Mouse (Mus musculus): Measurements from ENCODE around the gene Cbwd1. TPM values are rescaled to one million over a fixed set of nuclear protein-coding genes. Genes with fewer than 3 reads are reported as not detected.
"Not testable (repeated sequence)": the region's sequence is repeated elsewhere in the genome, so short reads cannot be mapped to it uniquely, and the experiment has no call there.

Cbwd1 gene
- polyA plus RNA-seq, 1 experiment from 2014 or later: 20.4 TPM

DNA sequence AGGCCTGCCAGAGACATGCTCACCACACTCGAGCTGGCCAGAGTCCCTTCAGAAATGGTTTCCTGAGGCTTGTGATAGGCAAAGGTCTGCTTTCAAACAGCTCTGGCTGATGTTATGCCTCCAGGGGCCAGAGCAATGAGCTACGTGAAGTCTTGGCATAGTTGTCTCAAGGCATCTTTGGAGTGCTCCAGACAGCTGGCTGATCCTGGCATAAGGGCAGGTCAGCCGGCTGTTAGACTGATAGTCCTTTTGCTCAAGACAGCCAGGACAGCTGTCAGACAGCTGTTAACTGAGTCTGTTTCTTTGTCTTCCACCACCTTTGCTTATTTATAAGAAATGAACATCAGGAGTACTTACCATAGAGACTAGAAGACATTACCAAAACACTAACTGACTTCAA lies 74.5 kb downstream of the Cbwd1 start:
- Histone ChIP-seq H3K4me2 (replicated peaks; ENCODE audit: low read depth, low read length) (no peak overlapping the region), H3K27ac (ENCODE audit: low read depth, low read length) (no peak overlapping the region), H3K4me1 (ENCODE audit: control insufficient read depth, insufficient read depth, low read length) (no peaks in the 10 kb centered on the region), H3K27me3 (ENCODE audit: control insufficient read depth, insufficient read depth, low read length) (no peaks in the 10 kb centered on the region), H3K4me3 (ENCODE audit: low read length) (no peak overlapping the region), H3K9ac (ENCODE audit: low read depth, low read length) (no peak overlapping the region), H3K9me3 (ENCODE audit: control insufficient read depth, low read length) (no peaks in the 10 kb centered on the region), H3K36me3 (ENCODE audit: control insufficient read depth, insufficient read depth, low read length) (no peaks in the 10 kb centered on the region)
- no peak for ATAC-seq (ENCODE audit: low FRiP score, low TSS enrichment)
- 81% methylated on average over 3 of the region's 3 CpGs for WGBS

DNA sequence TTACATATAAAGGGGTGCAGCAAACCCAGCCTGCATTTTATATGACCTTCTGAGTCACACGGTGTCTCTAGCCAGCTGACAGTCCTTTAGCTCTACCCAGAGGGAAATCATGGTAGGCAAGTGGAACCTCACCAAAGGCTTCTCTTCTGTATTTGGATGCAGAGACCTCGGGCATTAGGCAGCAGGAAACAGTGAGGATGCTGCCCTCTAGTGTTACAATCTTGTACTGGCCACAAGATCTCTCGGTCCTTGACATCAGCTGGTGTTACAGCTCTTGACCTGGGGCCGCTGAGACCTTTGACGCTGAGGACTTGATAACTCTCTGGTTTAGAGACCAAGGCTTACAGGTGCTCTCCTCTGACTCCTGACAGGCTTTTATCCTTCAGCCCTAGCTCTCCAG lies 75.9 kb downstream of the Cbwd1 start:
- no peak overlapping the region for H3K4me2 ChIP-seq (replicated peaks; ENCODE audit: low read depth, low read length)
- WGBS: 15% methylated on average over 5 of the region's 5 CpGs
- H3K36me3 ChIP-seq (ENCODE audit: control insufficient read depth, insufficient read depth, low read length): no peaks in the 10 kb centered on the region
- H3K27me3 ChIP-seq (ENCODE audit: control insufficient read depth, insufficient read depth, low read length): no peaks in the 10 kb centered on the region
- no peaks in the 10 kb centered on the region for H3K4me1 ChIP-seq (ENCODE audit: control insufficient read depth, insufficient read depth, low read length)
- no peak overlapping the region for H3K27ac ChIP-seq (ENCODE audit: low read depth, low read length)
- H3K9ac ChIP-seq (ENCODE audit: low read depth, low read length): no peak overlapping the region
- ATAC-seq (ENCODE audit: low FRiP score, low TSS enrichment): peak; percentile 44; the same call in 1 of the 2 replicates
- no peak overlapping the region for H3K4me3 ChIP-seq (ENCODE audit: low read length)
- no peaks in the 10 kb centered on the region for H3K9me3 ChIP-seq (ENCODE audit: control insufficient read depth, low read length)

DNA sequence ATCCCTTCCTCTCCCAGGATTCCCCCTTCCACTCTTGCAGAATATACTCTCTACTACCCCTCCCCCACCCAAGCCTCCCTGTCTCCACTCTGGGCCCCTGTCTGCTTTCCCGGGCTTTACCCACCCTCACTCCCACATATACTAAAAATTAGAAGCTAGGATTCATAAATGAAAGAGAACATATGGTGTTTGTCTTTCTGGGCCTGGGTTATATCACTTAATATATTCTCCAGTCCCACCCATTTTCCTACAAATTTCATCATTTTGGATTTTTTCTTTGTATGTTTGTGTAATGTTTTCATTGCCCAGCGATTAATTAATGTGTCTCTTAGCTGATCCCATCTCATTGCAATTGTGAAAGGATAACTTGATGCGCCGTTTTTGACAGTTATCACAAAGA lies 80.2 kb downstream of the Cbwd1 start:
- no peak overlapping the region for H3K9ac ChIP-seq (ENCODE audit: low read depth, low read length)
- H3K27ac ChIP-seq (ENCODE audit: low read depth, low read length): no peak overlapping the region
- no peak overlapping the region for H3K4me3 ChIP-seq (ENCODE audit: low read length)
- no peaks in the 10 kb centered on the region for H3K36me3 ChIP-seq (ENCODE audit: control insufficient read depth, insufficient read depth, low read length)
- H3K4me1 ChIP-seq (ENCODE audit: control insufficient read depth, insufficient read depth, low read length): no peaks in the 10 kb centered on the region
- no peak for ATAC-seq (ENCODE audit: low FRiP score, low TSS enrichment)
- H3K9me3 ChIP-seq (ENCODE audit: control insufficient read depth, low read length): no peaks in the 10 kb centered on the region
- H3K4me2 ChIP-seq (replicated peaks; ENCODE audit: low read depth, low read length): no peak overlapping the region
- WGBS: 61% methylated on average over 4 of the region's 4 CpGs
- H3K27me3 ChIP-seq (ENCODE audit: control insufficient read depth, insufficient read depth, low read length): no peaks in the 10 kb centered on the region

DNA sequence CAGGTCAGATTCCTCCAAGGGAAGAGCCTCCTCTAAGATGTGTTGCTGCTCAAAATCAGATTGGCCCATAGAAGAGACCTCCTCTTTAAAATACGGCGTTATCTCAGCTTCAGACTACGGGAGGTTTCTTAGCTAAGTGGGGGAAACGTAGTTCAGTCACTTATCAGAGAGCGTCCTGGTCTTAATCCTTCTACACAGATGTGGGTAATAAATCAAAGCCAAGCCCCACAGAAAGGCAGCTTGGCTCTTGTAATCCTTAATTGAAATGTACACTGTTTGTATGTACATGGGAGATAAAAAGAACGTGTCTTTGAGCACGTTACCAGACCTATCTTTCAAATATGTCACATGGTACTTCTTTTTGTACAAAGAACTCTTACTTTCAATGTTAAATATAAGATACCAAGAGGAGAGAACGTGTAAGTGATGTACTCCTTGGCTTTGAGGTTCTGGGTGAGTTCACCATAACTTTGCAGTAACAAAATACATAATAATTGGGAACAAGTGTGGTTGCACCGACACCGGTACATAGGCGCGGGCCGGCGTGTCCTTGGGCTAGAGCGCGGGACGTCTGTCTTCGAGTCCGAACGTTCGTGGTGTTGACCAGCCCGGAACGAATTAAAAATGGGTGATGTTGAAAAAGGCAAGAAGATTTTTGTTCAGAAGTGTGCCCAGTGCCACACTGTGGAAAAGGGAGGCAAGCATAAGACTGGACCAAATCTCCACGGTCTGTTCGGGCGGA lies 86.1 kb downstream of the Cbwd1 start, which contains the start of gene Gm10053:
TSS of gene Gm10053 (plus strand) at position 558 of the 742 bp plus-strand sequence.
- H3K36me3 ChIP-seq (ENCODE audit: control insufficient read depth, insufficient read depth, low read length); H3K27me3 ChIP-seq (ENCODE audit: control insufficient read depth, insufficient read depth, low read length); H3K9ac ChIP-seq (ENCODE audit: low read depth, low read length); H3K9me3 ChIP-seq (ENCODE audit: control insufficient read depth, low read length); H3K27ac ChIP-seq (ENCODE audit: low read depth, low read length); H3K4me1 ChIP-seq (ENCODE audit: control insufficient read depth, insufficient read depth, low read length); H3K4me3 ChIP-seq (ENCODE audit: low read length); H3K4me2 ChIP-seq (replicated peaks; ENCODE audit: low read depth, low read length); ATAC-seq (ENCODE audit: low FRiP score, low TSS enrichment): not testable (repeated sequence)
- 77% methylated on average over 23 of the region's 26 CpGs for WGBS

DNA sequence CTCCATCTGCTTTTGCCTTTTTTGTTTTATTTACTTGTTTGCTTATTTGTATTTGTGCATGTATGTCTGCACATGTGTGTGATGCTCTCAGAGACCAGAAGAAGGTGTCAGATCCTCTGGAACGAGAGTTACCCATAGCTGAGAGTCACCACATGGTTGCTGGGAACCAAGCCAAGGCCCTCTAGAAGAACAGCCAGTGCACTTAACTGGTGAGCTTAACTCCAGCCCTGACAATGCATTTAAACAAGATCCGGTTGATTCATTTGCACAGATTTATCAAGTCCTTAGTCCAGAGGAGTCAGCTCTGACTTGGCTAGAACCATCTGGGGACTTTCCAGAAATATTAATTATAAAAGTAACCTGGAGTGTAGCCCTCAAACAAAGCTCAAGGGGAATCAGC lies 87.5 kb downstream of the Cbwd1 start:
- 51% methylated on average over 2 of the region's 2 CpGs for WGBS
- H3K9me3 ChIP-seq (ENCODE audit: control insufficient read depth, low read length): no peaks in the 10 kb centered on the region
- H3K36me3 ChIP-seq (ENCODE audit: control insufficient read depth, insufficient read depth, low read length): no peaks in the 10 kb centered on the region
- no peak for ATAC-seq (ENCODE audit: low FRiP score, low TSS enrichment)
- no peak overlapping the region for H3K27ac ChIP-seq (ENCODE audit: low read depth, low read length)
- H3K4me3 ChIP-seq (ENCODE audit: low read length): no peak overlapping the region
- no peak overlapping the region for H3K4me2 ChIP-seq (replicated peaks; ENCODE audit: low read depth, low read length)
- no peaks in the 10 kb centered on the region; the same call in 1 of the 2 replicates for H3K27me3 ChIP-seq (ENCODE audit: control insufficient read depth, insufficient read depth, low read length)
- H3K9ac ChIP-seq (ENCODE audit: low read depth, low read length): no peak overlapping the region
- no peaks in the 10 kb centered on the region for H3K4me1 ChIP-seq (ENCODE audit: control insufficient read depth, insufficient read depth, low read length)

DNA sequence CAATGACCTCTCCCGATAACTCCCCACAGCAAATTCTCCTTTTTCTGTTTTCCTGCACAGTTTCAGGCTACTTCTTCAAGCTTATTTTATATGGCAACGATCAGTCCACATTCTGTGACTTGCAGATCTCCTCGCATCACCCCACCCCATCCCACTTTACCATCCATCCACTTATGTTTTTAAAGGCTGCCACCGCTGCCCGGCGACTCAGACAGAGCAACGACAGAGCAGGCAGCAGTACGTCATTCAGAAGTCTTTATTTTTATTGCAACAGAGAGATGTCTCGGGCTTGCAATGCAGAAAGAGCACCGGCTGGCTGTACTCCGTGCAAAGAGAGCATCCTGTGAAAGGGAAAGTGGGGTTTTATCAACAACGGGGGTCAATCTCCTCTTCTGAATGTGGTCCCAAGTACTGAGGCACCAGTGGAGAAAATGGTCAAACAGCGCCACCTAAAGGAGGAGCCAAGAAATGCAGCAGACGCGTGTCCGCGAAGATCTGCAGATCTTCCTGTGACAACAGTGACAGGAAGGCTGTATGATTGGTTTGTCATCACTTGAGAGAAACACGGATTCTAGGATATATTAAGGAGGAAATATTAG lies 90.3 kb downstream of the Cbwd1 start:
- Histone ChIP-seq H3K27ac (ENCODE audit: low read depth, low read length) (no peak overlapping the region), H3K9me3 (ENCODE audit: control insufficient read depth, low read length) (no peaks in the 10 kb centered on the region), H3K27me3 (ENCODE audit: control insufficient read depth, insufficient read depth, low read length) (no peaks in the 10 kb centered on the region; the same call in 1 of the 2 replicates), H3K36me3 (ENCODE audit: control insufficient read depth, insufficient read depth, low read length) (no peaks in the 10 kb centered on the region), H3K4me3 (ENCODE audit: low read length) (peak overlapping the region; percentile 31), H3K4me2 (replicated peaks; ENCODE audit: low read depth, low read length) (peak overlapping the region; percentile 44), H3K9ac (ENCODE audit: low read depth, low read length) (0 out of 2 replicates have a peak overlapping the region, but pooled peaks have one; percentile 32), H3K4me1 (ENCODE audit: control insufficient read depth, insufficient read depth, low read length) (no peaks in the 10 kb centered on the region)
- ATAC-seq (ENCODE audit: low FRiP score, low TSS enrichment): 0 out of 2 replicates have a peak, but pooled peaks have one; percentile 72
- WGBS: 16% methylated on average over 18 of the region's 18 CpGs

Small RNA genes lying within 50 kb of the gene (microRNA-seq; reads per million reads assigned to microRNA genes)
- not detected for gene Mir3084-1

Other genes with a start within 250 kb of the Cbwd1 start
- 1.8 and 2.4 TPM in 2 replicates for gene Pgm5, start 99.8 kb downstream of the Cbwd1 start, polyA plus RNA-seq (2014; fragmentation: Nextera tagmentation; extraction: Ambion mirVana)
- 307 and 366 TPM in 2 replicates for gene Gm10053, start 85.9 kb downstream of the Cbwd1 start, polyA plus RNA-seq (2014; fragmentation: Nextera tagmentation; extraction: Ambion mirVana)
- gene Foxd4, start 60.4 kb downstream of the Cbwd1 start, polyA plus RNA-seq (2014; fragmentation: Nextera tagmentation; extraction: Ambion mirVana): not detected in 2 replicates
- gene Dock8, start 37.9 kb upstream of the Cbwd1 start, polyA plus RNA-seq (2014; fragmentation: Nextera tagmentation; extraction: Ambion mirVana): 4.4 and 4.9 TPM in 2 replicates

All from kidney, embryonic 14.5 days (tissue).